Mouse (Mus musculus): ENCODE measurements at regions not wholly inside any gene's neighbourhood (a gene's known extent, or its start where the extent isn't known, plus 50 kb on each side); places are given as distances from the start of the nearest gene placed in this dataset.

GRCm38 (mm10) chr1:161598167-161598566 lies 103.7 kb downstream of the Tnfsf18 start:
- no peak overlapping the region for H3K4me3 ChIP-seq (replicated peaks; ENCODE audit: low read length)
- H3K4me2 ChIP-seq (ENCODE audit: low read length) = no peak overlapping the region
- no peaks in the 10 kb centered on the region for H3K27me3 ChIP-seq (replicated peaks; ENCODE audit: control insufficient read depth, insufficient read depth, low read length)
- no peaks in the 10 kb centered on the region for H3K36me3 ChIP-seq (ENCODE audit: control insufficient read depth, insufficient read depth)
- WGBS = 87% methylated on average over 3 of the region's 3 CpGs
- no peak overlapping the region for H3K9ac ChIP-seq (replicated peaks; ENCODE audit: low read depth, low read length)
- no peaks in the 10 kb centered on the region for H3K9me3 ChIP-seq (ENCODE audit: control insufficient read depth, low read length)
- no peak for ATAC-seq
- no peaks in the 10 kb centered on the region for H3K4me1 ChIP-seq (replicated peaks; ENCODE audit: control insufficient read depth, insufficient read depth, low read length)
- no peak overlapping the region for H3K27ac ChIP-seq (ENCODE audit: low read length)

GRCm38 (mm10) chr1:161576530-161576929 lies 82.1 kb downstream of the Tnfsf18 start:
- 43% methylated on average over 1 of the region's 1 CpGs for WGBS

GRCm38 (mm10) chr1:161575939-161576338 lies 81.5 kb downstream of the Tnfsf18 start:
- Histone ChIP-seq H3K27ac (ENCODE audit: low read length) (no peak overlapping the region), H3K4me1 (replicated peaks; ENCODE audit: control insufficient read depth, insufficient read depth, low read length) (peaks cover 7% of the 10 kb centered on the region), H3K4me2 (ENCODE audit: low read length) (no peak overlapping the region), H3K36me3 (ENCODE audit: control insufficient read depth, insufficient read depth) (no peaks in the 10 kb centered on the region), H3K27me3 (replicated peaks; ENCODE audit: control insufficient read depth, insufficient read depth, low read length) (no peaks in the 10 kb centered on the region), H3K9ac (replicated peaks; ENCODE audit: low read depth, low read length) (no peak overlapping the region), H3K9me3 (ENCODE audit: control insufficient read depth, low read length) (no peaks in the 10 kb centered on the region), H3K4me3 (replicated peaks; ENCODE audit: low read length) (no peak overlapping the region)
- 24% methylated on average over 7 of the region's 7 CpGs for WGBS
- ATAC-seq = peak; percentile 99

More at GRCm38 (mm10) chr1:161576530-161576929, 82.1 kb downstream of the Tnfsf18 start:
- peaks cover 7% of the 10 kb centered on the region for H3K4me1 ChIP-seq (replicated peaks; ENCODE audit: control insufficient read depth, insufficient read depth, low read length)
- ATAC-seq = no peak
- H3K9me3 ChIP-seq (ENCODE audit: control insufficient read depth, low read length) = no peaks in the 10 kb centered on the region
- H3K4me3 ChIP-seq (replicated peaks; ENCODE audit: low read length) = no peak overlapping the region
- H3K27ac ChIP-seq (ENCODE audit: low read length) = no peak overlapping the region
- H3K36me3 ChIP-seq (ENCODE audit: control insufficient read depth, insufficient read depth) = no peaks in the 10 kb centered on the region
- no peak overlapping the region for H3K9ac ChIP-seq (replicated peaks; ENCODE audit: low read depth, low read length)
- H3K27me3 ChIP-seq (replicated peaks; ENCODE audit: control insufficient read depth, insufficient read depth, low read length) = no peaks in the 10 kb centered on the region
- H3K4me2 ChIP-seq (ENCODE audit: low read length) = no peak overlapping the region

GRCm38 (mm10) chr1:161575171-161575570 lies 80.7 kb downstream of the Tnfsf18 start:
- H3K27ac ChIP-seq (ENCODE audit: low read length) = no peak overlapping the region
- no peak for ATAC-seq
- no peaks in the 10 kb centered on the region for H3K36me3 ChIP-seq (ENCODE audit: control insufficient read depth, insufficient read depth)
- no peak overlapping the region for H3K4me3 ChIP-seq (replicated peaks; ENCODE audit: low read length)
- no peak overlapping the region for H3K4me2 ChIP-seq (ENCODE audit: low read length)
- H3K9ac ChIP-seq (replicated peaks; ENCODE audit: low read depth, low read length) = no peak overlapping the region
- no peaks in the 10 kb centered on the region for H3K9me3 ChIP-seq (ENCODE audit: control insufficient read depth, low read length)
- H3K4me1 ChIP-seq (replicated peaks; ENCODE audit: control insufficient read depth, insufficient read depth, low read length) = peaks cover 7% of the 10 kb centered on the region
- WGBS = 86% methylated on average over 5 of the region's 5 CpGs
- no peaks in the 10 kb centered on the region for H3K27me3 ChIP-seq (replicated peaks; ENCODE audit: control insufficient read depth, insufficient read depth, low read length)

- no peak overlapping the region for H3K27ac ChIP-seq (ENCODE audit: low read length)
- WGBS = 79% methylated on average over 3 of the region's 3 CpGs
- no peak overlapping the region for H3K4me2 ChIP-seq (ENCODE audit: low read length)
- no peaks in the 10 kb centered on the region; the same call in 1 of the 2 replicates for H3K4me1 ChIP-seq (replicated peaks; ENCODE audit: control insufficient read depth, insufficient read depth, low read length)
- no peaks in the 10 kb centered on the region for H3K9me3 ChIP-seq (ENCODE audit: control insufficient read depth, low read length)
- no peak overlapping the region for H3K9ac ChIP-seq (replicated peaks; ENCODE audit: low read depth, low read length)
- no peak overlapping the region for H3K4me3 ChIP-seq (replicated peaks; ENCODE audit: low read length)
- H3K27me3 ChIP-seq (replicated peaks; ENCODE audit: control insufficient read depth, insufficient read depth, low read length) = no peaks in the 10 kb centered on the region
- no peak for ATAC-seq
- H3K36me3 ChIP-seq (ENCODE audit: control insufficient read depth, insufficient read depth) = no peaks in the 10 kb centered on the region
These were observed 76.3 kb downstream of the Tnfsf18 start for GRCm38 (mm10) chr1:161570762-161571161.

- H3K4me1 ChIP-seq (replicated peaks; ENCODE audit: control insufficient read depth, insufficient read depth, low read length) = no peaks in the 10 kb centered on the region
- no peak overlapping the region for H3K9ac ChIP-seq (replicated peaks; ENCODE audit: low read depth, low read length)
- H3K36me3 ChIP-seq (ENCODE audit: control insufficient read depth, insufficient read depth) = no peaks in the 10 kb centered on the region
- H3K27me3 ChIP-seq (replicated peaks; ENCODE audit: control insufficient read depth, insufficient read depth, low read length) = no peaks in the 10 kb centered on the region
- no peak overlapping the region for H3K4me2 ChIP-seq (ENCODE audit: low read length)
- no peak for ATAC-seq
- no peak overlapping the region for H3K4me3 ChIP-seq (replicated peaks; ENCODE audit: low read length)
- H3K9me3 ChIP-seq (ENCODE audit: control insufficient read depth, low read length) = no peaks in the 10 kb centered on the region
- no peak overlapping the region for H3K27ac ChIP-seq (ENCODE audit: low read length)
These were observed 73.4 kb downstream of the Tnfsf18 start for GRCm38 (mm10) chr1:161567826-161568225.

GRCm38 (mm10) chr1:161560368-161560767 lies 65.9 kb downstream of the Tnfsf18 start:
- no peak overlapping the region for H3K4me2 ChIP-seq (ENCODE audit: low read length)
- 62% methylated on average over 3 of the region's 3 CpGs for WGBS
- no peaks in the 10 kb centered on the region for H3K4me1 ChIP-seq (replicated peaks; ENCODE audit: control insufficient read depth, insufficient read depth, low read length)
- H3K9me3 ChIP-seq (ENCODE audit: control insufficient read depth, low read length) = no peaks in the 10 kb centered on the region
- no peak for ATAC-seq
- no peak overlapping the region for H3K27ac ChIP-seq (ENCODE audit: low read length)
- H3K36me3 ChIP-seq (ENCODE audit: control insufficient read depth, insufficient read depth) = no peaks in the 10 kb centered on the region
- H3K27me3 ChIP-seq (replicated peaks; ENCODE audit: control insufficient read depth, insufficient read depth, low read length) = no peaks in the 10 kb centered on the region
- H3K9ac ChIP-seq (replicated peaks; ENCODE audit: low read depth, low read length) = no peak overlapping the region
- H3K4me3 ChIP-seq (replicated peaks; ENCODE audit: low read length) = no peak overlapping the region
